26 mouse cellular contexts compared by ENCODE assay signal in genomic region chr1:172247216-172247615, GRCm38 (mm10). TPM values are rescaled to one million over a fixed set of nuclear protein-coding genes. Genes with fewer than 3 reads are reported as not detected.
DNase-seq lines count a peak whose midpoint lies in the region; ATAC-seq lines count a peak whose summit lies in the region.
"Had no signal": no experiment of that assay in that cellular context is flagged by ENCODE, and none has a peak within 500 bp of the region (broad histone marks: within the 10 kb centered on the region; RNA-seq: fewer than 3 reads in every experiment).

No protein-coding gene starts in this region.

- ATAC-seq in hindbrain, embryonic 11.5 days (ENCODE audit: low FRiP score), result 0 out of 2 replicates have a peak, but pooled peaks have one; percentile 5
- no peak for ATAC-seq in hindbrain, embryonic 12.5 days (ENCODE audit: low FRiP score)
- ATAC-seq in neural tube, embryonic 13.5 days (ENCODE audit: low read depth), result 0 out of 2 replicates have a peak, but pooled peaks have one; percentile 28
- no peak for ATAC-seq in neural tube, embryonic 15.5 days (ENCODE audit: low FRiP score)
- ATAC-seq: intestine, embryonic 16.5 days had no signal

- no peaks in the 10 kb centered on the region for H3K9me3 ChIP-seq in hindbrain, embryonic 11.5 days (ENCODE audit: control insufficient read depth, low read length)
- no peaks in the 10 kb centered on the region for H3K9me3 ChIP-seq in hindbrain, embryonic 12.5 days (replicated peaks)
- no peaks in the 10 kb centered on the region for H3K9me3 ChIP-seq in neural tube, embryonic 13.5 days
- H3K9me3 ChIP-seq in neural tube, embryonic 15.5 days (replicated peaks), result no peaks in the 10 kb centered on the region
- H3K9me3 ChIP-seq: G1E; hindbrain, embryonic 15.5 days; kidney, embryonic 15.5 days; limb, embryonic 10.5 days; liver, embryonic 15.5 days had no signal

- H3K4me2 ChIP-seq in hindbrain, embryonic 11.5 days (replicated peaks; ENCODE audit: low read depth, low read length), result no peak overlapping the region
- no peak overlapping the region for H3K4me2 ChIP-seq in hindbrain, embryonic 12.5 days (replicated peaks)
- H3K4me2 ChIP-seq in neural tube, embryonic 13.5 days, result no peak overlapping the region
- H3K4me2 ChIP-seq in neural tube, embryonic 15.5 days, result no peak overlapping the region
- H3K4me2 ChIP-seq: hindbrain, embryonic 15.5 days; kidney, embryonic 15.5 days; liver, embryonic 15.5 days had no signal

- 69% methylated on average over 4 of the region's 4 CpGs for WGBS in hindbrain, embryonic 11.5 days
- WGBS in hindbrain, embryonic 12.5 days, result 74% methylated on average over 4 of the region's 4 CpGs
- 73% methylated on average over 4 of the region's 4 CpGs for WGBS in neural tube, embryonic 13.5 days
- WGBS in neural tube, embryonic 15.5 days, result 68% methylated on average over 4 of the region's 4 CpGs

- no peak overlapping the region for H3K4me3 ChIP-seq in hindbrain, embryonic 11.5 days (ENCODE audit: low read depth, low read length)
- no peak overlapping the region for H3K4me3 ChIP-seq in hindbrain, embryonic 12.5 days
- H3K4me3 ChIP-seq in neural tube, embryonic 13.5 days, result no peak overlapping the region
- H3K4me3 ChIP-seq in neural tube, embryonic 15.5 days (replicated peaks), result no peak overlapping the region
- H3K4me3 ChIP-seq: gastrocnemius, adult 2 months; hindbrain, embryonic 15.5 days; kidney, embryonic 15.5 days; limb, embryonic 10.5 days; liver, embryonic 15.5 days had no signal

- no peak overlapping the region for H3K9ac ChIP-seq in hindbrain, embryonic 11.5 days (ENCODE audit: low read depth, low read length)
- H3K9ac ChIP-seq in hindbrain, embryonic 12.5 days, result no peak overlapping the region
- H3K9ac ChIP-seq in neural tube, embryonic 13.5 days, result no peak overlapping the region
- H3K9ac ChIP-seq in neural tube, embryonic 15.5 days (replicated peaks), result no peak overlapping the region
- H3K9ac ChIP-seq: hindbrain, embryonic 15.5 days; kidney, embryonic 15.5 days; liver, embryonic 15.5 days had no signal

- DNase-seq in hindbrain, embryonic 11.5 days (ENCODE audit: low spot score), result no peak
- peak; percentile 53 to 65 for DNase-seq in layer of hippocampus, adult 18-20 months (ENCODE audit: low spot score in 2 of 2)
- DNase-seq in layer of hippocampus, postnatal 14 days (ENCODE audit: low spot score in 2 of 2), result peak; percentile 9 to 28
- no peak for DNase-seq in kidney, adult 11 months
- no peak for DNase-seq in adrenal gland, adult 2 months
- DNase-seq: cerebellum, adult 11-12 months had no signal

- H3K27me3 ChIP-seq in hindbrain, embryonic 11.5 days (ENCODE audit: control insufficient read depth, insufficient read depth, low read length), result peaks cover 8% of the 10 kb centered on the region; the same call in 1 of the 2 replicates
- H3K27me3 ChIP-seq in hindbrain, embryonic 12.5 days, result peaks cover 21% of the 10 kb centered on the region
- H3K27me3 ChIP-seq in neural tube, embryonic 13.5 days, result peaks cover 16% of the 10 kb centered on the region
- H3K27me3 ChIP-seq in neural tube, embryonic 15.5 days (replicated peaks), result peaks cover 3% of the 10 kb centered on the region; the same call in 1 of the 2 replicates
- H3K27me3 ChIP-seq: CH12.LX; hindbrain, embryonic 15.5 days; Patski had no signal

- no peaks in the 10 kb centered on the region for H3K4me1 ChIP-seq in hindbrain, embryonic 11.5 days (replicated peaks; ENCODE audit: control insufficient read depth, insufficient read depth, low read length)
- peaks cover 25% of the 10 kb centered on the region for H3K4me1 ChIP-seq in hindbrain, embryonic 12.5 days
- H3K4me1 ChIP-seq in neural tube, embryonic 13.5 days (replicated peaks), result peaks cover 8% of the 10 kb centered on the region
- H3K4me1 ChIP-seq in neural tube, embryonic 15.5 days, result peaks cover 8% of the 10 kb centered on the region; the same call in 1 of the 2 replicates
- H3K4me1 ChIP-seq: hindbrain, embryonic 15.5 days; liver, embryonic 15.5 days had no signal

- no peak overlapping the region for H3K27ac ChIP-seq in hindbrain, embryonic 11.5 days (ENCODE audit: low read depth, low read length)
- H3K27ac ChIP-seq in hindbrain, embryonic 12.5 days, result no peak overlapping the region
- H3K27ac ChIP-seq in neural tube, embryonic 13.5 days (replicated peaks), result no peak overlapping the region
- H3K27ac ChIP-seq in neural tube, embryonic 15.5 days (replicated peaks), result no peak overlapping the region
- H3K27ac ChIP-seq: gastrocnemius, adult 2 months; hindbrain, embryonic 15.5 days; kidney, embryonic 15.5 days; limb, embryonic 10.5 days; liver, embryonic 15.5 days; stomach, postnatal 0 days had no signal

- H3K36me3 ChIP-seq in hindbrain, embryonic 11.5 days (ENCODE audit: control insufficient read depth, insufficient read depth, low read length), result no peaks in the 10 kb centered on the region
- no peaks in the 10 kb centered on the region for H3K36me3 ChIP-seq in hindbrain, embryonic 12.5 days
- H3K36me3 ChIP-seq in neural tube, embryonic 13.5 days, result no peaks in the 10 kb centered on the region
- no peaks in the 10 kb centered on the region for H3K36me3 ChIP-seq in neural tube, embryonic 15.5 days
- H3K36me3 ChIP-seq: G1E; hindbrain, embryonic 15.5 days; kidney, embryonic 15.5 days; limb, embryonic 10.5 days; liver, embryonic 15.5 days had no signal

RNA-seq across cellular contexts. Expression of gene Atp1a4, which starts 11.0 kb away (rescaled TPM):
- 0.06 TPM in 1 of 2 replicates, not detected in the other for polyA plus RNA-seq in hindbrain, embryonic 11.5 days (2014; fragmentation: Nextera tagmentation; extraction: Ambion mirVana)
- not detected in 2 replicates for polyA plus RNA-seq in hindbrain, embryonic 12.5 days (2016; fragmentation: Nextera tagmentation; extraction: Ambion mirVana)
- not detected in 2 replicates for polyA plus RNA-seq in neural tube, embryonic 13.5 days (2015; fragmentation: Nextera tagmentation; extraction: Ambion mirVana)
- 0.05 TPM in 1 of 2 replicates, not detected in the other for polyA plus RNA-seq in neural tube, embryonic 15.5 days (2015; fragmentation: Nextera tagmentation; extraction: Ambion mirVana)
- not detected for total RNA-seq in layer of hippocampus, adult 18-20 months (2021)
- total RNA-seq in layer of hippocampus, postnatal 14 days (2021), result not detected
- 1 to 10 TPM in 1 of 2 experiments, under 1 TPM in 1; 0.62 to 3.6 TPM for total RNA-seq in adrenal gland, adult 2 months (2021)
- 0.90 and 0.91 TPM in 2 replicates for polyA plus RNA-seq in adrenal gland, adult 2 months (2012; rRNA removed)
- total RNA-seq: CH12.LX; heart, adult 8-10 months; left cerebral cortex, adult 8-10 months; megakaryocyte-erythroid progenitor cell, adult 5-6 weeks had no signal
- polyA plus RNA-seq: embryonic facial prominence, embryonic 11.5 days; forebrain, embryonic 11.5 days; G1E; intestine, embryonic 16.5 days; limb, embryonic 10.5 days; lung, embryonic 16.5 days; neural tube, embryonic 11.5 days; stomach, postnatal 0 days had no signal

RNA-seq across cellular contexts. Expression of gene Igsf8, which starts 14.2 kb away (rescaled TPM):
- polyA plus RNA-seq in hindbrain, embryonic 11.5 days (2014; fragmentation: Nextera tagmentation; extraction: Ambion mirVana), result 123 and 136 TPM in 2 replicates
- polyA plus RNA-seq in hindbrain, embryonic 12.5 days (2016; fragmentation: Nextera tagmentation; extraction: Ambion mirVana), result 147 and 159 TPM in 2 replicates
- polyA plus RNA-seq in neural tube, embryonic 13.5 days (2015; fragmentation: Nextera tagmentation; extraction: Ambion mirVana), result 116 and 126 TPM in 2 replicates
- 70.9 and 71.3 TPM in 2 replicates for polyA plus RNA-seq in neural tube, embryonic 15.5 days (2015; fragmentation: Nextera tagmentation; extraction: Ambion mirVana)
- 100 to 1,000 TPM; 262 to 286 TPM for total RNA-seq in layer of hippocampus, adult 18-20 months (2021)
- 100 to 1,000 TPM; 185 to 195 TPM for total RNA-seq in layer of hippocampus, postnatal 14 days (2021)
- 10 to 100 TPM; 32.2 to 38.3 TPM for total RNA-seq in adrenal gland, adult 2 months (2021)
- polyA plus RNA-seq in adrenal gland, adult 2 months (2012; rRNA removed), result 109 and 126 TPM in 2 replicates

RNA-seq across cellular contexts. Expression of gene Casq1, which starts 27.5 kb away (rescaled TPM):
- polyA plus RNA-seq in hindbrain, embryonic 11.5 days (2014; fragmentation: Nextera tagmentation; extraction: Ambion mirVana), result 1.4 and 2.5 TPM in 2 replicates
- polyA plus RNA-seq in hindbrain, embryonic 12.5 days (2016; fragmentation: Nextera tagmentation; extraction: Ambion mirVana), result 2.3 and 3.8 TPM in 2 replicates
- polyA plus RNA-seq in neural tube, embryonic 13.5 days (2015; fragmentation: Nextera tagmentation; extraction: Ambion mirVana), result 2.3 and 2.6 TPM in 2 replicates
- 3.8 and 4.0 TPM in 2 replicates for polyA plus RNA-seq in neural tube, embryonic 15.5 days (2015; fragmentation: Nextera tagmentation; extraction: Ambion mirVana)
- under 1 TPM; 0.54 to 0.71 TPM for total RNA-seq in layer of hippocampus, adult 18-20 months (2021)
- 1 to 10 TPM; 1.1 to 1.4 TPM for total RNA-seq in layer of hippocampus, postnatal 14 days (2021)
- under 1 TPM; 0.31 to 0.46 TPM for total RNA-seq in adrenal gland, adult 2 months (2021)
- polyA plus RNA-seq in adrenal gland, adult 2 months (2012; rRNA removed), result 0.13 and 0.24 TPM in 2 replicates
- total RNA-seq: G1E; megakaryocyte-erythroid progenitor cell, adult 5-6 weeks had no signal
- polyA plus RNA-seq: G1E had no signal

RNA-seq across cellular contexts. Expression of gene Pea15a, which starts 40.6 kb away (rescaled TPM):
- polyA plus RNA-seq in hindbrain, embryonic 11.5 days (2014; fragmentation: Nextera tagmentation; extraction: Ambion mirVana), result 283 and 321 TPM in 2 replicates
- 322 and 363 TPM in 2 replicates for polyA plus RNA-seq in hindbrain, embryonic 12.5 days (2016; fragmentation: Nextera tagmentation; extraction: Ambion mirVana)
- polyA plus RNA-seq in neural tube, embryonic 13.5 days (2015; fragmentation: Nextera tagmentation; extraction: Ambion mirVana), result 355 and 388 TPM in 2 replicates
- polyA plus RNA-seq in neural tube, embryonic 15.5 days (2015; fragmentation: Nextera tagmentation; extraction: Ambion mirVana), result 378 and 415 TPM in 2 replicates
- total RNA-seq in layer of hippocampus, adult 18-20 months (2021), result 100 to 1,000 TPM; 445 to 478 TPM
- total RNA-seq in layer of hippocampus, postnatal 14 days (2021), result 100 to 1,000 TPM; 360 to 376 TPM
- total RNA-seq in adrenal gland, adult 2 months (2021), result 10 to 100 TPM; 68.0 to 71.3 TPM
- polyA plus RNA-seq in adrenal gland, adult 2 months (2012; rRNA removed), result 22.1 and 24.5 TPM in 2 replicates

RNA-seq across cellular contexts. Expression of gene Atp1a2, which starts 50.6 kb away (rescaled TPM):
- 1.9 and 2.6 TPM in 2 replicates for polyA plus RNA-seq in hindbrain, embryonic 11.5 days (2014; fragmentation: Nextera tagmentation; extraction: Ambion mirVana)
- 13.7 and 16.1 TPM in 2 replicates for polyA plus RNA-seq in hindbrain, embryonic 12.5 days (2016; fragmentation: Nextera tagmentation; extraction: Ambion mirVana)
- 38.6 and 40.0 TPM in 2 replicates for polyA plus RNA-seq in neural tube, embryonic 13.5 days (2015; fragmentation: Nextera tagmentation; extraction: Ambion mirVana)
- 57.9 and 63.1 TPM in 2 replicates for polyA plus RNA-seq in neural tube, embryonic 15.5 days (2015; fragmentation: Nextera tagmentation; extraction: Ambion mirVana)
- total RNA-seq in layer of hippocampus, adult 18-20 months (2021), result 100 to 1,000 TPM; 555 to 598 TPM
- total RNA-seq in layer of hippocampus, postnatal 14 days (2021), result 100 to 1,000 TPM; 610 to 641 TPM
- total RNA-seq in adrenal gland, adult 2 months (2021), result 100 to 1,000 TPM; 126 to 247 TPM
- 57.3 and 85.0 TPM in 2 replicates for polyA plus RNA-seq in adrenal gland, adult 2 months (2012; rRNA removed)
- total RNA-seq: megakaryocyte-erythroid progenitor cell, adult 5-6 weeks had no signal
- polyA plus RNA-seq: G1E had no signal

Comparison
In these comparisons a context has a peak if more than half of its experiments do, and no peak if none do; other contexts are left out.
1. ATAC-seq: peak in hindbrain, embryonic 11.5 days (single experiment) and neural tube, embryonic 13.5 days (single experiment); none in hindbrain, embryonic 12.5 days (single experiment) and neural tube, embryonic 15.5 days (single experiment).
2. DNase-seq: peak in layer of hippocampus, adult 18-20 months (2 of 2) and layer of hippocampus, postnatal 14 days (2 of 2); none in hindbrain, embryonic 11.5 days (single experiment), kidney, adult 11 months (single experiment) and adrenal gland, adult 2 months (single experiment).